Mouse (Mus musculus) gastrocnemius, adult 18-20 months (tissue): Measurements from ENCODE around the gene Ppp1r1b. TPM values are rescaled to one million over a fixed set of nuclear protein-coding genes. Genes with fewer than 3 reads are reported as not detected.
"Not testable (repeated sequence)": the region's sequence is repeated elsewhere in the genome, so short reads cannot be mapped to it uniquely, and the experiment has no call there.

Experiments used
- DNase-seq: peaks from one replicate; pipeline ENCODE4 v3.0.0; 2021; ENCODE audit warnings: low spot score
- total RNA-seq, 2 experiments: library from RNA; stranded (reverse); gene quantifications; 2 replicates each; pipeline ENCODE4 v1.2.3; 2021

The Ppp1r1b gene
- total RNA-seq, 2 experiments from 2014 or later = 0.18 to 0.31 TPM

DNA sequence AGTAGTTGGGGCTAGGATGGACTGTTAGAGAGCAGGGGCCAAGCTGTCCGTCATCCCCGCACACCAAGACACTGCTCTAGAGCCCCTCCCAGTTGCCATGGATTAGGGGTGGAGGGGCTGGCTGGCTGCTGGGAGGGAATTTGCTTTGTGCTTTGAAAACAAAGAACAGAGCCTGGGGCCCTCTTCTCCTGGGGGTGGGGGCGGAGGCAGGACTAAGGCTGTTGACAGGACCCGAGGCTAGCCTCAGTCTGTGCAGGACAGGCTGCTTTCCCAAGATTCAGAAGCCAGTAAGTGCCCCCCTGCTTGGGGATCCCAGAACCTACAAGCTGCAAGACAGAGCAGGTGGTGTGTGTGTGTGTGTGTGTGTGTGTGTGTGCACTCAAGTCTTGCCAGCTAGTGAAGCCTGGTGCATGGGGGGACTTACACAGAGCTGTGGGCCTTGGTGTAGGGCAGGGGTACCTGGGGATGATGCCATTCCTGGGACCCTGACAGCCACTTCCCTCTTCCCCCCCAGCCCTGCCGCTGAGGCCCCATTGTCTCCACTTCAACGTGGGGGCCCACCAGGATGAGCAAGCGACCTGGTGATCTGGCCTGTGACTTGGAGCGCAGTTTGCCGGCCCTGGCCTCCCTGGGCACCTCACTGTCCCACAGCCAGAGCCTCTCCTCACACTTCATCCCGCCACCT, 23.5 kb downstream of the Ppp1r1b start:
- DNase-seq = no peak

DNA sequence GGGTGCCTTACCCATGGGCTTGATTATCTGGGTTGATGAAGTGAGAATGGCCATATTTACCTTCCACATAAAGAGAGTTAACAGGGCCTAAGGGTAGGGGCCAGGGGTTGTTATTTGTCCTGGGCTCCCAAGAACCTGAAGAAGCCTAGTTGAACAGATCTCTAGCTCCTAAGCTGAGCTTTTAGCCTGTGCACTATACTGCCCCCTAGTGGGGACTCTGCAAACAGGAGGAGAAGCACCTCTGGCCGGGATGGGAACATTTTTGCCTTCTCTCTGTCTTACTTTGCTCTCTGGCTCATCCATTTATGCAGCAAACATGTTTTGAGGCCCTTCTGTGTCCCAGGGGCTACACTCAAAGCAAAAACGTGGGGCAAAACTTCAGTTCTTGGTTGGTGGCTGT, 24.2 kb downstream of the Ppp1r1b start:
- peak; percentile 68 for DNase-seq

DNA sequence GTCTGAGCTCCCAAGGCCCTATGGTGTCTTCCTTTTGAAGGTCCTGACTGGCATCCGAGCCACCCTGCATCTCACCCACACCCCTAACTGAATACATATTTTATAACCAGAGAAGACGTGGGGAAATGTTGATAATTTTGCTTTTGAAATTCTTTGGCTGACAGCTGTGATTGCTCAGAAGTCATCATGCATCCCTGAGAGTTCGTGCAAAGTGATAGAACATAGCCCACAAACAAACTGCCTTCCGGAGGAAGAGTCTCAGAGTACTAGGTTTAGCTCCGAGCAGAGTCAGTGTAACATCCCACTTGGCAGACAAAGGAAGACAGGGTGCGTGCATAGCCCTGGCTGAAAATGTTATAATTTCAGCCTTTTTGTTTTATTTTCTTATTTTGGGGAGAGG, 25.0 kb downstream of the Ppp1r1b start:
- DNase-seq = no peak

DNA sequence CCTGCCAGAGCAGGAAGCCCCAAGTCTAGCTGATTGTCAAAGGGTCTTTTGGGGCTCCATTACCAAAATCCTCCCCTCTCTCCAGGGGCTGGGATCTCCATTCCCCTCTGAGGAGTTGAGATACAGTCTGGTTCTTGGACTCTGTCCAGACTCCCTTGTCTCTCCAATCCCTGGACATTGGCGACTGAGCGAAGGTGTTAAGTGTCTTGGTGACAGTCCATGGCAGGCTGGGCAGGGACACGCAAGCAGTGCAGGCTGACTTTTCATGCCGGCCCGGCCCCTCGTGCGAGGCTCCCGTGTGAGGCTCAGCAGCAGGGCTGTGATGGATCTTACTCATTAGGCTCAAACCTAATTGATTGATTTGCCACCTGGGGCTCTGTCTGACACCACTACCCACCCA, 26.1 kb downstream of the Ppp1r1b start:
- DNase-seq = peak; percentile 65

DNA sequence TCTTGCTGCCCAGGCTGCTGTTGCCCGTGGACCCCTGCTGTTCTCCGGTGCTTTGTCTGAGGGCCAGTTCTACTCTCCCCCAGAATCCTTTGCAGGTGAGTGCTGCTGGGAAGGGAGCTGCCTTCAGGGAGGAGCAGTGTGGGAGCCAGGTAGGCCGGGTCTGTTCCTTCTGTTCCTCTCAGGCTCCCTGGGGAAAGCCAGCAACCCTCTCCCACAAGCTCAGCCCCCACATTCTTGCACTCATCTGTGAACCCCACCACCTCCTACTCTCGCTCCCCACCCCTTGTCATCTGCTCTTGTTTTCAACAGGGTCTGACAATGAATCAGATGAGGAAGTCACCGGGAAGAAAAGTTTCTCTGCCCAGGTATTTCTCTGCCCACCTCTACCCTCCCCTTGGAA, 28.6 kb downstream of the Ppp1r1b start:
- DNase-seq = no peak

DNA sequence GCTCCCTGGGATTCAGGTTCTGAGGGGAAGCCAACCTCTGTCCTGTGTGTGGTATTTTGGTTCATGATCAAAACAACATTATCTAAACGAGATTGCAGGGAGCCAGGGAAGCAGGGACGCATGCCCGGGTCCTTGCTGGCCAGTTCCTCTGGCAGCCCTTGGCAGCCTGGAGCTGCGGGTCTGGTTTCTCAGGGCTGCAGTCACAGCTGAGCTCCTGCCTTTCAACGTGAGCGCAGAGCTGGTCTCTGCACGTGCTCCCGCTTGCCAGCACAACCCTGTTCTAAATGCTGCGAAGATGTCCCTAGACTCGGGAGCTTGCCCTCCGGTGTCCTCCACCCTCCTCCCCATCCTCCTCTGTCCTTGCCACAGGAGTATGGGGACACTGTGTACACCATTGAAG, 29.6 kb downstream of the Ppp1r1b start:
- DNase-seq = peak; percentile 86

DNA sequence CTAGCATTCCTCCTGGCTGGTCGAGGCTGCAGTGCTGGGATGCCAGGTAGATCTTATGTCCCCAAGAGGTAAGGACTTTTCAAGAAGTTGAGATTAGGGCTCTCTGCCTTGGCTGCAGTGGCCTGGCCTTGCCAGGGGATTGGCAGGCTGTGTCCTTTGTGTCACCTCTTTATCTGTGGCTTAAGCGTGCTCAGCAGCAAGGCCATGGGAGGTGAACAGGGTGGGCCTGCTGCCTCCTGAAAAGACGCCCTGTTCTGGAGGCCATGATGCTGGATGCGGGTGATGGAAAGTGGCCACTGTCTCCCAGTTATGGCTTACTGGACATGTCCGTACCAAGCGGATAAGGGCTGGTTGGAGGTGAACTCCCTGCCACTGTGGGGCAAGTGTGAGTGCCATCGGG, 31.2 kb downstream of the Ppp1r1b start:
- no peak for DNase-seq

DNA sequence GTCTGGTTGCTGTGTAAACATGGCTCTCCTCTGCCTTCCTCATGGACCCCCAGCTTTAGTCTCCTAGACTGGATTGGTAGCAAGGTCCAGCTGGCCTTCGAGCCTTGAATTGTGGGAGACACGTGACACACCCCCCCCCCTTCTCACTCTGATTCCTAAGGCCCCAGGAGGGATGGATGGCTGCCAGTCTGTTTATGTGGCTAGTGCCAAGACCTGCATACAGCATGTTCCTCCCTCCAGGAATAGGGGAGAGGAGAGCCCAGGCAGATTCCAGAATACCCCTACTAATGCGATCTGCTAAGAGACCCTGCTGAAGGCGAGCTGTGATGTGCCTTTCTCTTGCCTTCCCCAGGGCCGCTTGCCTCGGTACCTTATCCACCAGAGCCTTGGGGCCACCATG, 31.9 kb downstream of the Ppp1r1b start:
- DNase-seq = no peak

DNA sequence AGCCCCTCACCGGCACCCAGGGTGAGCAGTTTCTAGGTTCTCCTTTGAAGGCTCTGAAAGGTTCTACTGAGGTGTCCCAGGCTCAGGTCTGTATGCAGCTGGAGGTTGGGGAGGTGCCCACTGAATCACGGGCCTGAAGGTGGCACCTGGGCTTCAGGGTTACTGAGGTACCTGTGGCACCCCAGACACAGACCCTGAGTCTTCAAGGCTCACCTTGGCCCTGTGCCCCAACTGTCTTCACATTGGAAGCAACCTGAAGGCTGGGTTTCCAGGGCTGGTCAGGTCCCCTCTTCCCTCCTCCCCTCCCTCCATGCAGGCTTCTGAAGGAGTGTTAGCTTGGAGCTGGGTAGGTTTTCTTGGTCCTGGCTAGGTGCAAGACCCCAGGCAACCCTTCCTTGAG, 33.4 kb downstream of the Ppp1r1b start:
- DNase-seq = no peak

DNA sequence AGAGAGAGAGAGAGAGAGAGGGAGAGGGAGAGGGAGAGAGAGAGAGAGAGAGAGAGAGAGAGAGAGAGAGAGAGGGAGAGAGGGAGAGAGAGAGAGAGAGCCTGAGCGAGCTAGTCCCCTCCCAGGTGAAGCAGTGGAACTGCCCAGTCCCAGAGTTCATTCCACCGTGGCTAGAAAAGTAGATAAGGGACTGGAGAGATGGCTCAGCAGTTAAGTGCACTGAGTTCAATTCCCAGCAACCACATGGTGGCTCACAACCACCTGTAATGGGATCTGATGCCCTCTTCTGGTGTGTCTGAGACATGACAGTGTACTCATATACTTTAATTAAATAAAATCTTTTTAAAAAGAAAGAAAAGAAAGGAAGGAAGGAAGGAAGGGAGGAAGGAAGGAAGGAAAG, 34.2 kb downstream of the Ppp1r1b start:
- DNase-seq = not testable (repeated sequence)

DNA sequence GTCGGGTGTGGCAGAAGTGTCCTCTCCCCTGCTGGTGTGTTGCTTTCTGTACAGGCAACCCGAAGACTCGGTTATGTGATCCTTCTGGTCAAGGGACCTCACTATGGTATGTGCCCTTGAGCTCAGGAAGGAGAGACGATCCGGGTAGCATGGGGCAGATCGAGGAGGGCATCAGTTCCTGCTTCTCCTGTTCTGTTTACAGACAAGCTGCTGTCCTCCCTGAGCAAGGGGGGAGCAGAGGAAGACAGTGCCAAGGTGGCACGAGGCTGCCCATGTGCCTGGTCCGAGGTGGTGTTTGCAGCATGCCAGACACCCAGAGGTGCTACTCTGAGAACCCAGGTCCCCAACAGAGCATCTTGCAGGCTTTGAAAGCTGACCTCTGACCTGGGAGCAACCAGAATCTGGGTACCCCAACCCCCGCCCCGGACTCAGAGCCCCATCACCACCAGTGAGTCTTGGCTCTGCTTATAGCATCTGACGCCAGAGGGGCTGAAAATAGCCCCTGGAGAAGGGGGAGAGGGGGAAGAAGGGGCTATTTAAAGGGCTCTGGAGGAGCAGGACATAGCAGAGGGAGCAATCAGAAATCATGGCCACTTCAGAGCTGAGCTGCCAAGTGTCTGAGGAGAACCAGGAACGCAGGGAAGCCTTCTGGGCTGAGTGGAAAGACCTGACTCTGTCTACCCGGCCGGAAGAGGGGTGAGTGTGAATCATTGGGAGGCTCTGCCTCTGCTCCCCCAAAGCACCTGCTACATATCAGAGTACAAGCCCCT, 35.2 kb downstream of the Ppp1r1b start, which contains the start of gene Tcap:
Tcap (plus strand) TSS at position 551 of the 770 bp plus-strand sequence.
- DNase-seq = peak; percentile 87

DNA sequence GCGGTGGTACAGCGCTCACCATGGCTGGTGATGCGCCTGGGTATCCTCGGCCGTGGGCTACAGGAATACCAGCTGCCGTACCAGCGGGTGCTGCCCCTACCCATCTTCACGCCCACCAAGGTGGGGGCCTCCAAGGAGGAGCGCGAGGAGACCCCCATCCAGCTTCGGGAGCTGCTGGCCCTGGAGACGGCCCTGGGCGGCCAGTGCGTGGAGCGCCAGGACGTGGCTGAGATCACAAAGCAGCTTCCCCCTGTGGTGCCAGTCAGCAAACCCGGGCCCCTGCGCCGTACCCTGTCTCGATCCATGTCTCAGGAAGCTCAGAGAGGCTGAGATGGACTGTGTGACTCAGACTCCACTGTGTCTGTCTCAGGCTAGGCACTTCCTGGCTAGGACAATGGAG, 36.0 kb downstream of the Ppp1r1b start:
- DNase-seq = no peak

DNA sequence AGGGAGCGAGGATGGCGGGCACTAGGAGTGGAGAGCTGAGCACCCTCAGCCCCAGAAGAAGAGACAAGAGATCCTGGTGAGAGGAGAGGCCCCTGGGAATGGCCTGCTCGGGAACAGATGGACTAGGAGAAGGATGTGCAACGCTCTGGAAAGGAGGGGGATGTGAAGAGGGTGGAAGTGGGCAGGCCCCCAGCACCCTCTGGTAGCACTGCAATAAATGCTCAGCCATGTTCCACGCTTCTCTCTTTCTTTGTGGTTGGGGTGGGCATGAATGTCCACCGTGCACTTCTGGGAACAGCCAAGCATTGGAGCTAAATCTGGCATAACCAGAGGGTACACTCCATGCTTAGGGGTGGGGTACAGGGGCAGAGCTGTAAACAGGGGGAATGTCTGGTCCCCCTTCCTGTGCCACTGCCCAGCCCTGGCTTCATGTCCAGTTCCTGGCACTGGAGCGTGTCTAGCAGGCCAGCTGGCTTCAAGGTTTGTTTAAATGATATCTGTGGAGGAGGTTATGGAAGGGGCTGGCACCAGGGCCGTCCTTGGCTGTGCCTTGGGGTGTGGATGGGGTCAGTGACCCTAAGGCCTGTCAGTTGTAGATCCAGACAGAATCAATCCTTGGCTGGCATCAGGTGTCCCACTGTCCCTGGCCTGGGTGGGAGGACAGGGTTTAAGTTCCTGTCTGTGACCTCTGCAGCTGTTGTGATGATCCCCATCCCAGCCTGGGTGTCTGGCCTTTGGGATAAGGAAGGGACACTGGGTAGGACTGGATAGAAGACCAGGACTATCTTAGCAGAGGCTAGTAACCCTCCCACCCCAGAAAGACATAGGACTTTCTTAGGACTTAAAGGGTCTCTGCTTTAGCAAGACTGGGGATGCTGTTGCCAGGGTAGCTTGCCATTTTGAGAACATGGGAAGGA, 36.8 kb downstream of the Ppp1r1b start:
- peak; percentile 90 for DNase-seq

DNA sequence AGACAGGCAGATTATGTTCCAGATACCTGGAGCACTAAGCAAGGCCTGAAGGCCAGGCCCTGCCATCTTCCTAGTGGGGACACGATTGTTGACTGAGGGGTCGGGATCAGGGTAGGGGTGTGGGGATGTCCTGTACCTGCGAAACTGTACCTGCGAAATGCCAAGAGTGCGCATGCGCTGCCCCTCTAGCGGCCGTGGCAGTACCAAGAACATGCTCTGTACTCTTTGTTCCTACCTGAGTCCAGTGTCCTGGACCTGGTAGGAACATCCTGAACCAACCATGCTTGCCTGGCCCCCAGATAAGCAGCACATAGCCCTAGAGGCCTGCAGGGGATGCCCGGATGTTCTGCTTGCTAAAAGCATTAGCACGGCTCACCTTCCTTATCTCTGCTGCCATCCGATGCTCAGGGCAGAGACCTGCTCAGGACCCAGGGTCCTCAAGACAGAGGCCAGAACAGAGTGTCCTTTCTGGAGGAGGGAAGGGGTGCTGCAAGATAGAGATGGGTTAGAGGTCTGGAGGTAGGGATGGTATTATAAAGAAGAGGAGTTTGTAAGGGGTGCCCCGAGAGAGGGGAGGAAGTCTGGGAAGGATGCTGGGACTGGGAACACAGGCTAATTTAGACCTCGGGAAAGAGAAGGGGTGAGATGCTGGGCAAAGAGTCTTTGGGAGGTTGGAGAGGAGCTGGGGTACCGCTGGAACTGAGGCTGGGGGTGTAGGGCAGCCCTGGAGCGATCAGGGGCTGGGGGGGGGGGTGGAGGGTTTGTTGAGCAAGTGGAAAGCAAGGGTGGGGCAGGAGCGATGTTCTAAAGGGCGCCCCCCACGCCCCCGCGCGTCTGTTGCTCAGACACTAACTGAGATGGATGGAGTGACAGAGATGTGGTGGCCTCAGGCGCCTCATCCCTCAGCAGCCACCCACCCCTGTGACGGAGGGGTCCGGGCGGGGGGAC, 37.7 kb downstream of the Ppp1r1b start, which contains the start of gene Pnmt:
Pnmt (plus strand) TSS at position 813 of the 948 bp plus-strand sequence.
- DNase-seq = peak; percentile 78

DNA sequence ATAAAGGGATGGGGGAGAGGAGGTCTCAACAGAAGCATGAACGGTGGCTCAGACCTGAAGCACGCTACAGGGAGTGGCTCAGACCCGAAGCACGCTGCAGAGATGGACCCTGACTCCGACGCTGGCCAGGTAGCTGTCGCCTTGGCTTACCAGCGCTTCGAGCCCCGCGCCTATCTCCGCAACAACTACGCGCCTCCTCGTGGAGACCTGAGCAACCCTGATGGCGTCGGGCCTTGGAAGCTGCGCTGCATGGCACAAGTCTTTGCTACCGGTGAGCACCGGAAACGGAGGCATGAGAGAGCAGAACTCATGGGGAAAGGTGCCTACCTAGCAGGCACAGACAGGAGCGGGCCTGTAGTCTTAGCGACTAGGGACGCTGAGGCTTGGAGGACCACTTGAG, 38.4 kb downstream of the Ppp1r1b start:
- DNase-seq = peak; percentile 52

DNA sequence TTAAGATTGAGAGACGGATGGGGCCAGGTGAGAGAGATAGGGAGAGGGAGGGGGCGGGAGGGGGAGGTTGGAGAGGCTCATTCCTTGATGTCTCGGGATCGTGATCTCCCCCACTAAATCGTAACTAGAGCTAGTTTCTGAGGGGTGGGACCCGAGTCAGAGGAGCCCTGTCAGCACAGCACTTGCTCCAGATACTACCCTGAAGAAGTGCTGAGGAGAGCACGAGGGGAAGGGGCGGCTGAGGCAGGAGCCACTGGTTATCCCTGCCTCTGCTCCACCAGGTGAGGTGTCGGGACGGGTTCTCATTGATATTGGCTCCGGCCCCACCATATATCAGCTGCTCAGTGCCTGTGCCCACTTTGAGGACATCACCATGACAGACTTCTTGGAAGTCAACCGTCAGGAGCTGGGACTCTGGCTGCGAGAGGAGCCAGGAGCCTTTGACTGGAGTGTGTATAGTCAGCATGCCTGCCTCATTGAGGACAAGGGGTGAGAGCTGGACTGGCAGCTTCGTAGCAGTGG, 38.9 kb downstream of the Ppp1r1b start:
- no peak for DNase-seq

DNA sequence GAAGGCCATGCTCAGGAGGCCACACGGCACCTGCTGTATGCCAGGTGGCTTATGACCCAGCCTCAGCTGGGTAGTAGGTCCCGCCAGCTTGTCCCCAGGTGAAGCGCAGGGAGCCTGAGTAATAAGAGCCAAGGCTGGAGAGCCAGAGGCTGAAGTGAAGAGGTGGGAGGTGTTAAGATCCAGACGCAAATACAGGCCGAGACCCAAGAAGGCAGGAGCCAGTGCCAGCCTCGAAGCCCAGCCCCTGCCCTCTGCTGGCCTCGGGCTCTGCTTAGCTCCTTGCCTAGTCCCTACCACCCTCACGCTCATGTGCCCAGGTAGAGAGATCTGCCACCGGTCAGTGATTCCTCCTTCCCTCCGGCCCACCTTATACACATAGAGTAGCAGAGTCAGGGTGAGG, 40.1 kb downstream of the Ppp1r1b start:
- no peak for DNase-seq

DNA sequence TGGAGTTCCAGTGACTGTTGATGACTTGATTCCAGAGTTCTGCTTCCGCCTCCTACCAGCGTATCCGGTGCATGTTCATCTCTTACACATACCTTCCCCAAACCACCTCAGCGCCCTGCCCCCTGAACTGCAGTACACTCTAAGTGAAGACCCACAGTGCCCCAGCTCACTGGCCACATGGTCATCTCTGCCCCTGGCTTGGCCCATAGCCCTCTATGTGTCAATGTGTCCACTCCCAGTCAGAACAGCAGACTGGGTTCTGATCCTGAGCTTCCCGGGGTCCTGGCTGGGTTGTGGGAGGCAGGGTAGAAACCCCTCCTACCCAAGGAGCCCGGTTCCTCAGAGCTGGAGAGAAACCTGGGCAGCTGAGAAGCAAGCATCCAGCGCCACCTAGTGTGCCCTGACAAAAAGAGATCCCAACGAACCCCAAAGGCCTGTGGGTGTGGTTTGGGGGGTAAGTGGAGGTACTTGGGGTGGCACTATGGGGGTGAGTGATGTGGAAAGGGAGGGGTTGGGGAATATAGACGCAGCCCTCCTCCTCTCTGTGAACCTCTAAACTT, 41.1 kb downstream of the Ppp1r1b start:
- DNase-seq = peak; percentile 60

DNA sequence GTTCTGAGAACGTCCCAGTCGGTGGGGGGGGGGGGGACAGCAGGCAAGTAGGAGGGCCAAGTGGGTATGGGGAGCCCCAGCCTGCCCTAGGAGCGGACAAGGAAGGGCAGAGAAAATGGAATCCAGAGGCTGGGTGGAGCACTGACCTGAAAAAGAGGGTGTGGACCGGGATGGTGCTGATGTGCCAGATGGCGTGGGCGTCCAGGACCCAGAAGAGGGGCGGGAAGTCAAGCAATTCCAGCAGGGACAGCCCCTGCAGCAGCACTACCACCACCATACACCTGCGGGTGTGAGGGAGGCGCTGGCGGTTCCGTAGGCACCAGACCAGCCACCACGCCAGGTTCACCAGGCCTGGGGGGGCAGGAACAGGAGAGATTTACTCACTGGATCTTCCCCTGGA, 41.9 kb downstream of the Ppp1r1b start:
- DNase-seq = no peak

DNA sequence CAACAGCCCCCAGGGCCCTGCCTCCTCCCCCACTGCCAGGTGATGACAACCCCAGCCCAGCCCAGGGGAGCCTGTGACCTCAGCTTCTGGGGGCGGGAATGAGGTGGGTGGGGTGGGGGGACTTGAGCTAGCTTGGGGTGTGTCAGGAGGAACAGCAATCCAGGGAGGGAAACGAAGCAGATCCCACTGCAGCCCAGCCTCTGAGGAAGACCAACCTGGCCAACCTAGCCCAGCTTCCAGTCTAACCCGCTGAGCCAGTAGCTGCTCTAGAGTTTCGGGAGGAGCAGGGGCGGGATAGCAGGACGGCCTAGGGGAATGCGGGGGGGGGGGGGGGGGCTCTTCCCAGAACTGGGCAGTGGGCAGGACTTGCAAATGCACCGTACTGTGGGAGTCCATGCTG, 43.8 kb downstream of the Ppp1r1b start:
- no peak for DNase-seq
